Mouse (Mus musculus) forelimb bud, embryonic 11.5 days (tissue): ENCODE results near the gene Lcn2.

Experiments
- DNase-seq: peaks from one replicate; pipeline ENCODE4 v3.0.0-alpha.2; 2012; ENCODE audit warnings: low read depth, low spot score

The Lcn2 gene

DNA sequence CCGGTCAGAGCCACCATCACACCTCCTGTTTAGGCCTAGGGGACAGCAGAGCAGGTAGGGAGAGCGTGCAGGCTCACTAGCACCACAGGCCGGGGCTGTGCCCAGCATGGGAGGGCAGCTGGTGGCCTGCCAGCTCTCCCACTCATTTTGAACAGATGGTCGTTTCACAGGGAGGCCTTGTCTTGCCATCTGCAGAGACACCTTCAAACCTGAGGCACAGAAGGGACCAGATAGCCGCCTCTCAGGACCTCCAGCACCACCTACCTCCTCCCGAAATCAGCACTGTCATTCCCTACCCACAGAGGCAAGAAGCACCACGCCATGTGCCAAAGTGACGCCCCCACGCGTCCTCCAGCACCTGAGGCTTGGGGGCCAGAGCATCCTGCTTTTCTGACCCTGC lies 44.0 kb downstream of the Lcn2 start:
- DNase-seq, result no peak

DNA sequence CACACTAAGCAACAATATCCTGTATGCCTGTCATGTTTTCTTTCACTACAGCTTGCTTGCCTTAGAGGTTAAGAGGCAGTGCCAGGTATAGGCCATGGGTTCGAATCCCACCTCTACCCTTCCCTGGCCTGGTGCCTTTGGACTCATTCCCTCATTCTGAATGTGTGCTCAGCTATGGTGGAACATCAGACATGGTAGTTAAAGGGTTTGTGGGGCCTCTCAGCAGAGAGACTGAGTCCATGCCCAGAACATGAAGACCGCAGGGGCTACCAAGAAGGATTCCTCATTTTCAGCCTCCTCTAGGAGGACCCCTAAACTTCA lies 44.7 kb downstream of the Lcn2 start:
- DNase-seq, result no peak

DNA sequence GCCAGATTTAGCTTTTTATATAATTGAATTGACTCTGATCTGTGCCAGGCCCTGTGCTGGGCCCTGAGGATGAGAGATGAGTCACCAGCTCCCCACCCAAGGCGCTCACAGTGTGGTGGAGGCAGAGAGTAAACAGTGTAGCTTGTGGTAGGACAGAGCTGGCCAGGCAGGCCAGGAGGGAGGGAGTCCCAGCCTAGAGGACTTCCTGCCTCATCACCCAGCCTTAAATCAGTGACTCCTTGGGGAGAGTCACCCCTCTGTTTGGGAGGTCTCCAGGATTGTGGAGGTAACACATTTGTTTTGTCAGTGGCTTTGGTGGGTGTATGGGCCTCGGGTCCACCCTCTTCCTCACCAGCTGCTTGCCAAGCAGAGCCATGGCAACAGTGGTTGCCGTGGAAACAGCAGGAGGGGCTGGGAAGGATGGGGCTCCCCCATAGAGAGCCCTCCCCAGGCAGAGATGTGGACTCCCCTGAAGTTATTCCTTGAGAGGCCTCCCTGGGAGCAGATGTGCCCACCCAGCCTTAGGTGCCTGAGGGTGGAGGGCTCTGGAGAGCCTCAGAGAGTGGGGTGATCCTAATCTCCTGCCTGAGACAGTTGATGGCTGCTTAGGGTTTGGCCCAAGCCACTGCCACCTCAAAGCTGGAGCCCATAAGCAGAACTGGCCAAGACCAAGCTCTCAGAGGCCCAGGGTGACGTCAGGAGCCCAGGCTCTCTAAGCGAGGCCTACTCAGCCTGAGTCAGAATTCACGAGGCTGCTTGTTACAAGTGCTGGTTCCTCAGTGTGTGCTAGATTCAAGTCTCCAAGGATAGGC lies 45.3 kb downstream of the Lcn2 start:
- DNase-seq, result no peak

DNA sequence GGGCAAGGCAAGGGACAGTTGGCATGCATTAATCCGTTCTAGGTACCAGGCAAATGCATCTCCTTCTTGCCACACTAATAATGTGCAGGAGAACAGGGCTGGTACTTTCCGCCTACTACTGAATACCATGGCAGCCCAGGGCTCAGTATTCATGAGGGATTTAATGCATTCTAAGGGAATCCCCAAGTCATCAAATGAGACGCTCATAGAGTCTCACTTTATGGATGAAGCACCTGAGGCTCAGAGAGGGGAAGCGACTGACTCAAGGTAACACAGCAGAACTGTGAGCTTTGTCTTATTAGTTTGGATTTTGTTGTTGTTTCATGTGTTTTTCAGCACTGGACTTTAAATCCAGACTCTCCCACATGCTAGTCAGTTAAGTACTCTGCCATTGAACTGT lies 46.0 kb downstream of the Lcn2 start:
- no peak for DNase-seq

DNA sequence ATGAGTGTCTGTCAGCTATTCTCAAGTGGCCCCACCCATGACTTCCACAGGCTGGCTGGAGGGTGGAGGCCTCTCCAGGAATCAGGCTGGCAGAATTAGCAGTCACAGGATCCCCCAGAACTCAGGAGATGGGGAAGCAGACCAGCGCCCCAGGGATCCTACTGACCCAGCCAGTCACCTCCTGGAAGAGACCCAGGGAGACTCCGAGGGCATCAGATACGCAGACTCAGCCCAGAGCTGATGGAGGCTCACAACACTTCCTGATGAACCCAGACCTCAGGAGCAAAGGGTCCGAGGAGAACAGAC lies 46.5 kb downstream of the Lcn2 start:
- DNase-seq, result no peak

DNA sequence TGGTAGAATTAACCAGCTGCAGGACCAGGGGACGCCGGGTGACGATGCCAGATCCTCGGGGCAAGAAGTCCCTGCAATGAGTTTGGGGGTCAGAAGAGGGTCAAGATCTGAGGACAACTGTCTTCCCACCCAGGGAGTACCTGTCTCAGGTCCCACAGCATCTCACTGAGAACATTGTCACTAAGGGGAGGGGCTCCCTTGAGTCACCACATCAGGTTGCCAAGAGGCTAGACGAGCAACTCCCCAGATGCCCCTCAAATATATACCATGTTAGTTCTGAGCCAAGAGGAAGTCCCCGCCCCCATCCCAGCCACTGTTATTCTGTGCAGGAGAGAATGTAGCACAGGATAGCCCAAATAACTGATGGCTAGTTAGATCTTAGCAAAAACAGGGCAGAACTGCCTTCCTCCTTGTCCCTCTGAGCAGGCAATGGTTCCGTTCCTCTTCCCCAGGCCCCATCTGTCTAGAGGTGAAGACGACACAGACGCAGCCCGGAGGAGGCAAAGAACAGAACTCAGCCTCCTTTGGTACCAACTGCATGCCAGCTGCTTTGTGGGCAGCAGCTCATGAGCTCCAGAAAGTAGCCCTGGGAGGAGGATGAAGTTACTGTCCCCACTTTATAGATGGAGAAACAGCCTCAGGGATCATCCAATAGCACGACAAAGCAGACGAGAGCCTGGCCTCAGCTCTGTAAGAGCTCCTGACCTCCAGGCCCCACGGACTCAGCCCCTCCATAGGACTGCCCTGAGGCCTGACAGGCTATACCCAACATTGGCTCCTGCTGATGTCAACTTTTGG lies 47.0 kb downstream of the Lcn2 start:
- DNase-seq, result no peak

DNA sequence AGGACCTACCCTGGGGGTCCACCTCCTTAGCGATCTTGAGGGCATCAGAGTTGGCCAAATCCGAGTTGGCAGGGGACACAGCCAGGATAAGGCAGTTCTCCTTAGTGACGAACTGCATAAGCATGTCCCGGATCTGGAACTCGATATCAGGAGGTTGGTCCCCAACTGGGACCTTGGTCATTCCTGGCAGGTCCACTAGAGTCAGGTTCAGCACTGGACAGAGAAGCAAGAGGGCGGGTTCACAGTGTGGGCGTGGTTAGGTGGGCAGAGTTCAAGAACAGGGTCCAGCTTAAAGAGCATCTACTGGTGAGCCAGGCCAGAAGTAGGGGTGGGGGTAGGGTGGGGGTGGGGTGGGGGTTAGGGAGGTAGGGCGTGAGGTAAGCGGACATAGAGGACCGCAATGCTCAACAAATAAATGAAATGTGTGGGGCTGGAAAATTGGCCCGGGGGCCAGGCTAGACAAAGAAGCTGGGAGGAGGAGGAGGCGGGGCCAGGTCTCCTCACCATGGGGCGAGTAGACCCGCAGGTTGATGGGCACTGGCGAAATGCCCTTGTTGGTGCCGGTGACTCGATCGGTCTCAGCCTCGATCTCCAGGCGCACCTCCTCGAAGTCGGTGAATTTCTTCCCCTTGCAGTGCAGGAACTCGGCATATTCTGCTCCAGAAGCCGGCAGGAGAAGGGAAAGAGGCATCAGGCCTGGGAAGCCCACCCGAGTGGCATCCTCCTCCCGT lies 48.0 kb downstream of the Lcn2 start:
- DNase-seq, result no peak

DNA sequence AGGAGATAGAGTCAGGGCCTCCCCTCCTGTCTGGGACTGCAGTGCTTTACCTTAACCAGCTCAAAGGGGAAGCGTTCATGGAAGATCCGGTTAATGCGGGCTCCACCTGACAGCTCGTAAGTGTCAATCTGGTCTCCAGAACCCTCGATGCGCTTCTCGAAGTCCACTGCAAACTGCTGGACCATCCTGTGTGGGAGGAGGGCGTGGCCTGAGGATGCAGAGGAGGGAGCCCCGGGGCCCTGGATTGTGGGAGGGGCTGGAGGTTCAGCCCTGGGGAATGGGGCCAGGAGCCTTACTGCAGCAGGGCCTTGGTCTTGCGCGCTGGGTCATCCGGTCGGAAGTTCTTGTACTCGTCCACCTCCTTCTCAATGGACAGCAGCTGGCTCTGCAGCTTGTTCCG lies 52.2 kb downstream of the Lcn2 start:
- DNase-seq, result no peak
